Mouse (Mus musculus) left cerebral cortex, postnatal 4 days (tissue): ENCODE measurements around the gene Gm19426. TPM values are rescaled to one million over a fixed set of nuclear protein-coding genes. Genes with fewer than 3 reads are reported as not detected.
A peak's percentile ranks its signal among the peaks of the same experiment; 100 is the strongest.

Experiments used
- DNase-seq: peaks from one replicate; pipeline ENCODE4 v3.0.0-alpha.2; 2022
- intact Hi-C: fragments of 180-260 bp; cut with DNase I; formaldehyde crosslinking; loops from one replicate; pipeline ENCODE4 v1.15.1; 2025
- total RNA-seq, 2 experiments: library from RNA; stranded (reverse); gene quantifications; 2 replicates each; pipeline ENCODE4 v1.2.3; 2021

Gm19426 gene
- total RNA-seq, 2 experiments from 2014 or later = 5.8 to 6.9 TPM

- no peak for DNase-seq
Measured at GRCm38 (mm10) chr2:84726716-84727115, 16.7 kb downstream of the Gm19426 start.

GRCm38 (mm10) chr2:84725770-84726169 is 17.7 kb downstream of the Gm19426 start:
- no peak for DNase-seq
- intact Hi-C loops = loop anchor here (5.0 kb wide), 1 partner anchor 72 kb away; the partner anchor contains the start of gene Ube2l6

More at GRCm38 (mm10) chr2:84726716-84727115, 16.7 kb downstream of the Gm19426 start:
- intact Hi-C loops = loop anchor here (5.0 kb wide), 1 partner anchor 71 kb away; the partner anchor contains the start of gene Ube2l6

GRCm38 (mm10) chr2:84723856-84724255 is 19.6 kb downstream of the Gm19426 start:
- intact Hi-C loops = no loop called here
- no peak for DNase-seq

- intact Hi-C loops = no loop called here
- no peak for DNase-seq
Measured at GRCm38 (mm10) chr2:84721182-84721581, 22.3 kb downstream of the Gm19426 start.

GRCm38 (mm10) chr2:84720718-84721117 is 22.7 kb downstream of the Gm19426 start:
- intact Hi-C loops = no loop called here
- no peak for DNase-seq

- intact Hi-C loops = no loop called here
- no peak for DNase-seq
Measured at GRCm38 (mm10) chr2:84717357-84717756, 26.1 kb downstream of the Gm19426 start.

GRCm38 (mm10) chr2:84716423-84717355 is 26.8 kb downstream of the Gm19426 start:
- intact Hi-C loops = no loop called here
- DNase-seq = no peak

GRCm38 (mm10) chr2:84715562-84716361 is 27.7 kb downstream of the Gm19426 start:
- intact Hi-C loops = no loop called here
- DNase-seq = peak; percentile 80

GRCm38 (mm10) chr2:84714811-84715561 is 28.5 kb downstream of the Gm19426 start, which contains the start of gene Zdhhc5:
Gene Zdhhc5 (minus strand): TSS chr2:84715180.
- intact Hi-C loops = no loop called here
- peak; percentile 100 for DNase-seq

- intact Hi-C loops = no loop called here
- DNase-seq = no peak
Measured at GRCm38 (mm10) chr2:84714422-84714810, 29.0 kb downstream of the Gm19426 start.

- no peak for DNase-seq
- intact Hi-C loops = no loop called here
Measured at GRCm38 (mm10) chr2:84711898-84712297, 31.6 kb downstream of the Gm19426 start.

- no peak for DNase-seq
- intact Hi-C loops = no loop called here
Measured at GRCm38 (mm10) chr2:84707523-84707922, 35.9 kb downstream of the Gm19426 start.

- no peak for DNase-seq
- intact Hi-C loops = no loop called here
Measured at GRCm38 (mm10) chr2:84705295-84705694, 38.2 kb downstream of the Gm19426 start.

GRCm38 (mm10) chr2:84704329-84704728 is 39.1 kb downstream of the Gm19426 start:
- intact Hi-C loops = no loop called here
- no peak for DNase-seq

- intact Hi-C loops = no loop called here
- DNase-seq = no peak
Measured at GRCm38 (mm10) chr2:84703497-84703896, 40.0 kb downstream of the Gm19426 start.

GRCm38 (mm10) chr2:84695007-84695695 is 48.3 kb downstream of the Gm19426 start:
- intact Hi-C loops = loop anchor here (10.0 kb wide), 1 partner anchor 90 kb away; no protein-coding TSS in a partner anchor
- no peak for DNase-seq
